Mouse (Mus musculus) stomach, postnatal 0 days (tissue): ENCODE results near the gene Idh1.

Experiments used
- CTCF ChIP-seq: IDR thresholded peaks from 2 replicates; pipeline ENCODE4 v1.5.1; 2016; ENCODE audit warnings: antibody characterized with exemption, low read depth, mild to moderate bottlenecking, moderate library complexity
- EP300 ChIP-seq: optimal IDR thresholded peaks from 2 replicates; pipeline ENCODE3; 2016; ENCODE audit warnings: antibody characterized with exemption

DNA sequence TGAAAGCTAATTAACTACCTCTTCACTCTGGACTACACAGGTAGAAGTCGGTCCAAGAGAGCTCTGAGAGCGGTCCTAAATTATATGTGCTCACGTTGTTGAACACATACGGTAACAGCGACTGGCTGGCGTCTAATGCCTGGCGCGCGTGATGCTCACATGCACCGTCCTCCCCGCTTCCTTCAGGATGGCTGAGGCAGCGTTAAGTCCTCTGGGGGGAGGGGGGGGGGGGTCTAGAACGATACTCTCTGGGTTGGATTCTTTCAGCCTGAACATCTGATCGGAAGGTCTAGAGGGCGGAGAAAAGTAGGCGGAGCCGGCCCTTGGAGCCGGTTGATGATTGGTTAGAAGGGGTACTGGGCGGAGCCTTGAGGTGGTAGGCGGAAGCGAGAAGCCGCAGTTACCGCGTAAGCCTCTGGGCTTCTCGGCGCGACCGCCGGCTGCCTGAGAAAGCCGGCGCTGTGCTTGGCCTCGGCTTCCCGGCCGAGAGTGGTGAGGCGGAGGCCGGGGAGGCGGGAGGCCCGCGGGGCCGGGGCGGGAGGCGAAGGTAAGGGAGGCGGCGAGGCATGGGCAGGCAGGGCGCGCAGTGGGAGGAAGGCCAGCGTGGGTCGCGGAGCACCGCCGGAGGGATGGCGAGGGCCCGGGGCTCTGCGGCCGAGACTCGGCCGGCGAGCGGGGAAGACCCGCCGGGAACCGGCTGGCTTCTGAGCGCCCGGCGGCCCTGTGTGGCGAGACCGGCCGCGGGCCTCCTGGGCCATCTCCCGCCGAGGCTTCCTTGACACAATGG is at the start of gene Idh1, which contains the start of gene Pikfyve:
- TF ChIP-seq CTCF (0 out of 2 replicates have a peak, but pooled peaks have one; percentile 28), EP300 (no peak)
